Mouse (Mus musculus) left cerebral cortex, postnatal 10 days (tissue): ENCODE measurements at regions not wholly inside any gene's neighbourhood (a gene's known extent, or its start where the extent isn't known, plus 50 kb on each side); places are given as distances from the start of the nearest gene placed in this dataset.
"Not testable (repeated sequence)": the region's sequence is repeated elsewhere in the genome, so short reads cannot be mapped to it uniquely, and the experiment has no call there.

Source experiments
- DNase-seq, 2 experiments: peaks; one replicate each; pipeline ENCODE4 v3.0.0; 2021 to 2022; ENCODE audit warnings: low spot score in 2 of 2, mixed read lengths in 1 of 2; ENCODE audit errors: extremely low spot score in 1 of 2
- intact Hi-C: fragments of 180-260 bp; cut with DNase I; formaldehyde crosslinking; loops from one replicate; pipeline ENCODE4 v1.15.1; 2025

DNA sequence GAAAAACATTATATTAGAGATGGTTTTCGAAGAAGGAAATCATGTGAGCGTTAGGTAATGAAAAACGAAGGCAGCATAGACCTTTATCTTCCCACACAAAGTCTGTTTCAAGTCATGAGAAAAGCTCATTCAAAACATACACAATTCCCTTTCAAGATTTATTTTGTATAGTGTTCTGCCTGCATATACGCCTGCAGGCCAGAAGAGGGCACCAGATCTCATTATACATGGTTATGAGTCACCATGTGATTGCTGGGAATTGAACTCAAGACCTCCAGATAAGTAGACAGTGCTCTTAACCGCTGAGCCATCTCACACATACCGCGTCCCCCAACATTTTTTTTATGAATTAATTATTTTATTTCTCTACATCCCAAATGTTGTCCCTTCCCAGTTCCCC, 578.3 kb upstream of the Ccdc54 start:
- DNase-seq = no peak
- intact Hi-C loops = no loop called here

DNA sequence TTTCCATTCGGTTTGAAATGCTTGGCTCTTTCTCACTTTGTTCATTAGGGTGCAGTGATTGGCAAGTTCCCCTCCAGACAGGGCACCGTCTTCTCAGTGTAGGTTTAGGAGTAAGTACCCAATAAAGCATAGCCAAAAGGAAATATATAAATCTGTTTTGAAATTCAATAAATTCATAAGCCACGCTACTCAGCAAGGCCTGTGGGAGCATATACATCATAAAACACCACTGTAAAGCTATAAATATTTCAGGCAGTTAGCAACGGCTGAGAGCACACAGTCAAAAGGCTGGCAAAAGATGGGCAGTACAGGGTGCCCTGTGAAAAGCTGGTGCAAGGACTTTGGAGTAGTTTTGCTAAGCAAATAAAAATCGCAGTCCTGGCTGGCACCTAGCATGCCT, 569.8 kb upstream of the Ccdc54 start:
- intact Hi-C loops = no loop called here
- no peak for DNase-seq

DNA sequence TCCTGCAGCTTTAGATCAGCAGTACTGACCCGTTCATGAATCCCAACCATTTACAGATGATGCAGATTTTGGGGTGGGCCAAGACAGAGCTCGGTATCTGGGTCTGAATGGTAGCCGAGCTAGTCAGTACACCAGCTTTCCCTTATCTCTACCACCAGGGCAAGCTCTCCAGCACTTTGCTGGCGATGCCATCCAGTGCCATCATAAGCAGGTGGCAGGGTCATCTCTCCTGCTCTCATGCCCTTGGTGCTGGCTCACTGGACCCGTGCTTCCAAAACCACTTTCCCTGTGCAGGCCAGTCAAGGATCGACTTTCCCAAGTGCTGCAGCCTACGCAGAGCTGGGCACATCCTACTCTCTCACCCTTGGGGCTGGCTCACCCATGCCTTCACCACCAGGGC, 547.6 kb upstream of the Ccdc54 start:
- DNase-seq = no peak
- intact Hi-C loops = no loop called here

DNA sequence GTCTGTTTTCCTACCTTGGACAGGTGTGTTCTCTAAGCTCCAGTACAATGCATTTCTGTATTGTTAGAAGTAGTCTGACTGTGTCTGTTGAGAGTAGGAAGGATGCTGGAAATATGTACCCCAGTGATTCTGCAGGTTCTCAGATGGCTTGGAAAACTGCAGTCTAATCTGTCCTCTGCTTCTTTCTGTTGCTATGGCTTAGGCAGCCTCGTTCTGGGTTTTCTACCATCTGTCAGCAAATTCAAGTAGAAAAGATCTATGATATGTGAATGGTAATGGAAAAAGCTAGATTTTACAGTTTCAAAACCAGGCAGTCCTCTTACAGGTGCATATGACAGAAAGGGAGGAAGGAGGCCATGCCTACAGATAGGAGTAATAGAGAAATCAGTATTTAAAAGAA, 528.9 kb upstream of the Ccdc54 start:
- peak in 1 of 2 experiments; percentile 76 for DNase-seq
- intact Hi-C loops = no loop called here

DNA sequence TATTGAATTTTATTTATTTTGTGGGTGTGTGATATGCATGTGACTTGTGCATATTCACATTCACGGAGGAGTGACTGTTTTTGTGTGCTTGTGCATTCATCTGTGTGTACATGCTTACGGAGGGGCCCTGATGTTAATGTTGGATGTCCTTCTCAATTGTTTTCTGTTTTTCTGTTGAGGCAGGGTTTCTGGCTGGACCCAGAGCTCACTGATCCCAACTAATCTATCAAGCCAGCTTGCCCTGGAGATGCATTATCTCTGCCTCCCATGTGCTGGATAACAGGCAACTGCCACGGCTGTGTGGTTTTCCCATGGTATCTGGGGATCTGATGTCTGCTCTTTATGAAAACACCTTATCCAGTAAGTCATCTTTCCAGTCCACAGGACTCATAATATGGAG, 527.4 kb upstream of the Ccdc54 start:
- DNase-seq = no peak
- intact Hi-C loops = no loop called here

DNA sequence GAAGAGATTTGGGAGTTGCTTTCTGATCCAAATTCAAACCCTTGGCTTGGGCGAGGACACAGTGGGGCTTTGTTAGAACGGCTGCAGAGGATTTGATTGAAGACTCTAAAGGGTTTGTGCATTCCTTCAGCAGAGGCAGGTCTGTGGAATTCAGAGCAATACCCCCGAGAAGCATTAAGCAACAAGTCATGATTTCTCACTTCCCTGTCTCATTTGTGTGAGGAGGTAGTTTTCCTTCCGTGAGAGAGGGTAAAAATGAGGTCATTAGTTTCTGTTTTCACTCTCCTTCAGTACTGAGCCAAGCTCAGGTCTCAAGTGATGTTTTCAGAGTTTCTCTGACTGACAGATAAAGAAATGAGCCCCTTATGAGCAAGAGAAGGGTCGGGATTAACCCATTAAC, 526.9 kb upstream of the Ccdc54 start:
- intact Hi-C loops = no loop called here
- DNase-seq = no peak

DNA sequence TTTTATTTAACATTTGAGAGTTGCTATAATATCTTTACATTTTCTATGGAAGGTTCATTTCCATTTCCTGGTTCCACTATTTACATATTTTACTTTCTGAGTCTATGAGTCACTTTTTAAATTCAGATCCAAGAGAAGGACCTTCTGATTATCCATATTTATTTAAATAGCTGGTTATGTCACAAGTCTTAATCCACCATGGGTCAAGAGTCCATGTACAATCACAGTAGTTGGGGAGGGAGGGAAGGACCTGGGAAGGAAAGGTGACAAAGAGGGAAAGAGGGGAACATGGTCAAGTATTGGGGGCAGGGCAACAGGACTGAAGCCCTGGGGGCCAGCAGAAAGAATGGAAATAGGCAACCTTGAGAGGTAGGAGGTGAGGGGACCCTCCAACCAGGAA, 518.9 kb upstream of the Ccdc54 start:
- intact Hi-C loops = no loop called here
- DNase-seq = no peak

DNA sequence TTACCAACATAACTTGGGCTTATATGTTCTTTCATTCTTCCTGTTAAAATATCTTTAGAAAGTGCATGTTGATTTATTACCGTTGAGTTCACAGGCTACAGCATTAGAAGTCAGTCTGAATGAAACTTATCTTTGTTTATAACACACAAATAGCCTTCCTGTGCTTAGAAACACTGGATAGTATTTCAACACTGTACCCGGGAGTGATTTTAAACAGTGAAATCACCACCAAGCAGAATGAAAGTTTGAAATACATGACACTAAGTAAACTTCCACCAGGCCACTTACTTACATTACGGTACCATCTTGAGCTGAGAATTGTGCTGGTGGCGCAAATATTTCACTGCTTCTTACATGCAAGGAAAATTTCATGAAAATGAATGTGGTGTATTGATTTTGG, 516.5 kb upstream of the Ccdc54 start:
- intact Hi-C loops = no loop called here
- no peak for DNase-seq

DNA sequence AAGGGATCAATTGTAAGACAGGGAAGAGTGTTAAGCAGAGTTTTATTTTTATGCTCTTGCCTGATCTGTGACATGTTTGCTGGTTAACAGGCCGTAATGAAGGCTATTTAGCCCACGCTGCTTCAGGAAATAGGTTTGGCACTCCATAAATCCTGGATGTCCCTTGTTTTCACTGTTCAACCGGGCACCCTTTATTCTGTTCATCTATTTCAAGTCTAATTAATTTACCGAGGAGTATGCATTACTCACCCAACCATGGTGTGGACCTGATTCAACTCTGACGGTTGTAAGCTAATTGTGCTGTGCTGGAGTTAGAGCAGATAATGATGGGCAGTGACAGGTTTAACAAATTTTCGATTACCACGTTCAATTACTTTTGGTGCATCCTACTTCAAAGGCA, 495.6 kb upstream of the Ccdc54 start:
- no peak for DNase-seq
- intact Hi-C loops = no loop called here

DNA sequence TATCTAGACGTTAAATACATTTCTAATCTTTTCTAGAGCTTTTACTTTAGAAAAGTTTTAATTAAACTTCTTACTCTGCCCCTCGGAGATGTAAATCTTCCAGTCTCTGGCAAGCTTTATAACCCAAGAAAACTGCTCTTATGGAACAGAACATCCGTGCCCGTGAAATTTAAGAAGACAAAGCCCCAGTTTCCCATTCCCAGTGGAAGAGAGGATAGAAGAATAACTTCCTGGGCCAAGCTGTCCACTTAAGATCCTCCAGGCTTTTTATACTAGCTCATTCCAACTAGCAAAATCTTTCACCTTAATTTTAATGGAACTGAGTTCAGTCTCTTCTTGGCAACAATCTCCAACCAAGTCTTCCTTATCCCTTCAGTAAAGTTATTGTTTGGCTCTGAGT, 489.2 kb upstream of the Ccdc54 start:
- no peak for DNase-seq
- intact Hi-C loops = no loop called here

DNA sequence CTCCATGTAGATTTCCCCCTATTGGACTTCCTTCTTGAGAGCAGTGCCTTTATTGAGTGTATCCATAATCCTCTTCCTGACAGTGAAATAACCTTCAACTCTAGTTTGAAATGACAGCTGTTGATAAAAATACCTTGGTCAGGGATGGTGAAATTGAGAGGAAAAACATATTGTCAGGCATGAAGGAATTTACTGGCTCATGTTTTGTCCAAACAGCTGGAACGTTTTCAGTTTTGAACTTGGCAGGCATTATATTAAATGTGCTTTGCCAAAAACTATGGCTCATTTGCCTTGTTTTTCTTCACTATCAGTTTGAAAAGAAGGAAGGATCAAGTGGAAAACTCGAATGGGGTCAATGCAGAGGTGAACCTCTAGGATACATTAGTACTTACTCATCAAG, 457.7 kb upstream of the Ccdc54 start:
- DNase-seq = no peak
- intact Hi-C loops = loop anchor here (10.0 kb wide), 1 partner anchor 204 kb away; no protein-coding TSS in a partner anchor

DNA sequence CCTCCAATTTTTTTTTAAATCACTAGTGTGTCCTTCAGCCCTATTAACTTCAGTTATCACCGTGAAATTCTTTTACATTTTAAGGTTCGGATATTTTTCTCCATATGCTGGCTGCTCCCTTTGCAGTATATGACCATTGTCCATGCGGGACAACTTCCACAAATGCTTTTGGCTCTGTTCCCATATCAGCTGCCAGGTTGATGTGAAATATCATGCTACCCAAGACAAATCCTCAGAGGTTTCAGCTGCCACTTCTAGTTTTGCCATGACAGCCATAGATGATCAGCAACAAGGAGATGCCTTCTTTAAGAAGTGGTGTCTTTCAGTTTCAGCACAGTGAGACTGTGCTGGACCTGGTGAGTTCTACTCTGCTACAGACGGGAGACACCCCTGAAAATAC, 457.2 kb upstream of the Ccdc54 start:
- no peak for DNase-seq
- intact Hi-C loops = loop anchor here (10.0 kb wide), 1 partner anchor 203 kb away; no protein-coding TSS in a partner anchor

DNA sequence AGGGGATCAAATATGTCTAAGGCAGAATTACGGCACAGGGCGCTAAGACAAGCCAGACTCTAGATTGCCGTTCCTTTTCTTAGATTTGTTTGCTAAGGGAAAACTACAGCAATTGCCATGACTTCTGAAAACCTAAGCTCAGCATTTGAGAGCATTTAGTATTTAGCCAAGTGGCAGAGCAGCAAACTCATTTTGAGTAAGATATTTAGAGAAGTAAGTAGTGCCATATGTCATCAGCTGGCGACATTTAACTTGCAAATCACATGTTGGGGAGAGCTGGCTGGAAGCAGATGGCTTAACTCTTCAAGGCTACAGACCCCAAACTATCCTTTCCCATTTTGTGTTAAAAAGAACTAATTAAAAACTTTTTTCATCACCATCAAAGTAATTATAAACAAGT, 450.4 kb upstream of the Ccdc54 start:
- DNase-seq = no peak
- intact Hi-C loops = loop anchor here (10.0 kb wide), 1 partner anchor 197 kb away; no protein-coding TSS in a partner anchor

DNA sequence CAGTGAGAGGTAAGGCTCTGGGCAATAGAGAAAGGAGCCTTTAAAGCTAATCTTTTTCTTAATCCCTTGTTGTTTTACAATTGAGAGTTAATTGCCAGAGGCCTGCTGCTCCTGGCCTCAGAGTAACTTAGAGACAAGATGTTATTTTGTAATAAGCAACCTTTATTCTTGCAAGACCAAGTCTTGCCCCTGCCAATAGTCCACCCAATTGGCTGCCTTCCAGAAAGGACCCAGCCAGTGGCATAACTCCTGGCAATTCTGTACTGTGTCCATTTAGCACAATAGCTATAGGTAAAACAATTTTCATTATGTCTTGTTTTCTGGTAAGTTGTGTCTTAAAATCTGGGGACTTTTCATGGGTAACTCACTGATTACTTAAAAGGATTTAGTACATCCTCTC, 411.9 kb upstream of the Ccdc54 start:
- intact Hi-C loops = no loop called here
- DNase-seq = no peak

DNA sequence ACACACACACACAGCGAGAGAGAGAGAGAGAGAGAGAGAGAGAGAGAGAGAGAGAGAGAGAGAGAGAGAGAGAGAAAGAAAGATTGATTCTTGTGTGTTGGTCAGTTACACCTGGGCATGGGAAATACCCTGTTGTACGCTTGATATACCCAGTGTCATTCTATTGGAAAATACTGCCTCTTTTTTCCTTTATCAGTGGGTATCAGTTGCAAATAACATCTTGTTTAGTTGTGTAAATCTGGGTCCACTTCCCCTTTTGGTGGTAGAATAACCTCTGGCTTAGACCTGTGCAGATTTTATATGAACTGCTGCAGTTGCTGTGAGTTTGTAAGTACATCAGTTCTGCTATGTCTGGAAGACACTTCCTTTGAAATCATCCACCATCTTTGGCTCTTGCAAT, 373.4 kb upstream of the Ccdc54 start:
- intact Hi-C loops = no loop called here

DNA sequence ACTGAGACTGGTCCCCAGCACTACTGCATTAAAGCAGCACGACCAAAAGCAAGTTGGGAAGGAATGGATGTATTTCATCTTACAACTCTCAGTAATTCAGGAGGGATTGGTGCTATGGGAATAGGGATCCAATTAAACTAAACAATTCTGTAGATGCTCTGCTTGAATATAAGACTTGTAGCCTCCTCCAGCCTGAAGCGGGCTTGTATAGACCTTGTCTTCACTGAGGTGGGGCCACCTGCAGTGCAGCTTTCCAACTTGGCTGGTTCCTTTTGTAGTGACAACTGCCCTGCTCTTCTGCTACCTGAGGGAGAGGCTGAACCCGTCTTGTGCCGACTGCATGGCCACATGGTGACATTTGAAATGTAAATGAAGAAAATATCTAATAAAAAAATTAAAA, 353.1 kb upstream of the Ccdc54 start:
- intact Hi-C loops = no loop called here

More for the DNA sequence above, 373.4 kb upstream of the Ccdc54 start:
- no peak for DNase-seq

DNA sequence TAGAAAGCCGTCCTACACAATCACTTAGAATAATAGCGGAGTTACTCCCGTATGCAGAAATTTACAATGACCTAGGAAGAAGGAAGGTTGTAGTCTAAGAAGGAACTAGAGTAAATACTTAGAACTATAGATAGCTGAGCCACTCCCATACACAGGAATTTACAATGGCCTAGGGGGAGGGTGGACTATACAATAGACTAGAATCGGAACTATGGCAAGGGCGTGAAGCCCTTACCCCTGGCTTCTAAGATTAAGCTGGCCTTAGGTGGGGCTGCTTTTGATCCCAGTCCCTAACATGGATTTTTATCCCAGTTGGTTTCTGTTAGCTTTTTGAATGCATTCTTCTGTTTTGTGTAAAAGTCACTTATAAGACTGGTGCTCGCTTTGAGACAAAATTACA, 352.6 kb upstream of the Ccdc54 start:
- intact Hi-C loops, DNase-seq: not testable (repeated sequence)

More for the DNA sequence above, 353.1 kb upstream of the Ccdc54 start:
- DNase-seq = no peak

DNA sequence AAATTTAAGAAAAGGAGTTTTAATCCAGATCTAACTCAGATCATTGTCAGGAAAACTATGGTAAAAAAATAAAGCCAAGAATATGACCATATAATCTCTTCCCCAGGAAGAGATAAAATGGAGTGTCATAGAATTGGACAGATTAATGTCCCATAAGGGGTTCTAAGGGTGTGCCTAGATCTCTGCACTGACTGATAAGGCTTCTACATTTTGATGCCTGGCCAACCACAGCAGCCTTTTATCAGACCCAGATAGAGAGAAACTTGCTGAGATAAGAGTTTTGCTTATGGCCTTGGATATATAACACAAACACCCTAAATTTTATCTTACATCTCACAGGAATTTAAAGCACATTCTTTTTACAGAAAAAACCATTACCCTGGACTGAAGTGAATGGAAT, 351.3 kb upstream of the Ccdc54 start:
- no peak for DNase-seq
- intact Hi-C loops = no loop called here

DNA sequence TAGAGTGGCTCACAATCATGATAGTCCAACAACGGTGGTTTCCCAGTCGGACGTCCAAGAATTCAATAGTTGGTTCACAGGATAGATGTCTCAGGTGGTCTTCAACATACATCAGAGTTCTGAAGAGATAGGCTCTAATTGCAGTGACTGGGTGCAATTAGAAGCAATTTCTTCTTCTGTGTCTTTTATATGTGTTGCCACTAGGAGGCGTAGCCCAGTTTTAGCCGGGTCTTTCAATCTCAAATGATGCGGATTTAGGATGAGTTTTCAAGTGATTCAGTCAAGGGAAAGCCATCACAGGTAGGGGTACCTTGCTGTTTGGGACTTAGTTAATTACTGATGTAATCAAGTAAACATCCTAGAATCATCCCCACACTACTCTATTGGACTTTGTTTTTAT, 348.4 kb upstream of the Ccdc54 start:
- no peak for DNase-seq
- intact Hi-C loops = no loop called here

DNA sequence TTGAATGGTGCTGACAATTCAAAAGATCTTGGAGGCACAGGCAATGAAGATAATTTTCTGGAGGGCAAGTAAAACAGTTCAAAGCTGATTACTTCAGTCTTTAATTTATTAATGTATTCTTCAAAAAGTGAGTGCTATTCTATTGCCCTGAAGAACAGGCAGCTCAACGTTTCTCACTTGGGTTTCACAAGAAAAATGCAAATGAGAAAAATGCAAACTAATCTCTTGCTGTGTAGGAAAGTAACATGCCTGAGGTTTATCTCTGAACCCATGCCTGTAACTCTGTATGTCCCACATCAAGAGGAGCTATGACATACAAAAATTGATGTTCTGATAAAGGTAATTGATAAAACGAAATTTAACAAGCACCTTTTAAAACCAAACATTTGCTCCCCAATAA, 316.8 kb upstream of the Ccdc54 start:
- intact Hi-C loops = no loop called here
- DNase-seq = no peak

DNA sequence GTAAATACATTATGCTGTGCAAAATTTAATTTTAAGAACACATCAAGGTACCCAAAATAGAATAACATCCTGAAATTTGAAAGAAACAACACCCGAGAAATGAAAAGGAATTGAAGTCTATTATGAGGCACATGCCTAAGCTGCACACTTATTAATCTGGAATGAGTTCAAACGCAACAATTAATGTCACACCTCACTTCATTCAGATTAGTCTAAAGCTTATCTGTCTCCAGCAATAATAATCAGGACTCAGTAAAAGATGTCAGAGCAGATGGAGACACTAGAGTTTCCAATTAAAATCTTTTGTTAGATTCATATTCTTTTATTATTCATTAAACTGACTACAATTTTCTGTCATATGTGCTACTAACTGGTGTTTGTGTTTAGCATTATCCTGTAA, 308.2 kb upstream of the Ccdc54 start:
- intact Hi-C loops = no loop called here
- no peak for DNase-seq

DNA sequence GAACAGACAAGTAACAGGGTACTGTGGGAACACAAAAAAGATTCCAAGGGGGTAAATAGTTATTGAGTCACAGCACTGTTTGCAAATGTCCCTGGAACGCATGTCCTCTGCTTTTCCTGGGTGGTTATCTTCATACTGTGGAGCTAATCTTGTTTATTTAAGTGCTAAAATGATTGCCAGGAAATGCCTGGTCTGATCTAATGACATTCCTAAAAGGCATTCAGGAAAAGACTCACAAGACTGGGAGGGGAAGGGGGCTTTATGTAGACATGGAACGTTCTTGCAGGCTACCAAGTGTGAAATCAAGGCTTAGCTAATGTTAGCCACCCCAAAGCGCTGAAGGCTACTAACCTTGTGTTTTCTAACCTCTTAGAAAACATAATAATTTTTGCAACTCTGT, 287.0 kb upstream of the Ccdc54 start:
- intact Hi-C loops = no loop called here
- no peak for DNase-seq
